Mouse (Mus musculus): ENCODE results near the gene Galnt7.
"Not testable (repeated sequence)": the region's sequence is repeated elsewhere in the genome, so short reads cannot be mapped to it uniquely, and the experiment has no call there.

Gene Galnt7

GRCm38 (mm10) chr8:57533106-57533505 is 119.7 kb downstream of the Galnt7 start:
- DNase-seq = no peak

GRCm38 (mm10) chr8:57532223-57532622 is 120.6 kb downstream of the Galnt7 start:
- DNase-seq = no peak

GRCm38 (mm10) chr8:57530666-57531349 is 122.0 kb downstream of the Galnt7 start:
- DNase-seq = peak; percentile 36 to 51

GRCm38 (mm10) chr8:57530238-57530637 is 122.6 kb downstream of the Galnt7 start:
- no peak for DNase-seq

- DNase-seq = no peak
Measured at GRCm38 (mm10) chr8:57528036-57528435, 124.8 kb downstream of the Galnt7 start.

GRCm38 (mm10) chr8:57520186-57520786 is 132.5 kb downstream of the Galnt7 start:
- DNase-seq = no peak

- no peak for DNase-seq
Measured at GRCm38 (mm10) chr8:57517723-57518122, 135.1 kb downstream of the Galnt7 start.

GRCm38 (mm10) chr8:57516685-57517084 is 136.1 kb downstream of the Galnt7 start:
- not testable (repeated sequence) for DNase-seq

GRCm38 (mm10) chr8:57513178-57513661 is 139.6 kb downstream of the Galnt7 start:
- DNase-seq = not testable (repeated sequence)

GRCm38 (mm10) chr8:57512141-57513056 is 140.4 kb downstream of the Galnt7 start:
- DNase-seq = peak; percentile 37 to 41

GRCm38 (mm10) chr8:57511316-57512118 is 141.3 kb downstream of the Galnt7 start, which contains the start of gene Hmgb2:
Gene Hmgb2 (plus strand): TSS chr8:57511907.
- DNase-seq = peak; percentile 99 to 100

GRCm38 (mm10) chr8:57510791-57511315 is 142.0 kb downstream of the Galnt7 start:
- DNase-seq = no peak

- no peak for DNase-seq
Measured at GRCm38 (mm10) chr8:57508657-57509056, 144.2 kb downstream of the Galnt7 start.

- no peak for DNase-seq
Measured at GRCm38 (mm10) chr8:57507556-57508063, 145.2 kb downstream of the Galnt7 start.

GRCm38 (mm10) chr8:57505500-57505899 is 147.3 kb downstream of the Galnt7 start:
- DNase-seq = not testable (repeated sequence)

- peak; percentile 47 to 55 for DNase-seq
Measured at GRCm38 (mm10) chr8:57503641-57504040, 149.2 kb downstream of the Galnt7 start.

- no peak for DNase-seq
Measured at GRCm38 (mm10) chr8:57498847-57499511, 153.9 kb downstream of the Galnt7 start.

- no peak for DNase-seq
Measured at GRCm38 (mm10) chr8:57498494-57498846, 154.4 kb downstream of the Galnt7 start.

- no peak for DNase-seq
Measured at GRCm38 (mm10) chr8:57491873-57492272, 161.0 kb downstream of the Galnt7 start.

GRCm38 (mm10) chr8:57489896-57490295 is 162.9 kb downstream of the Galnt7 start:
- DNase-seq = no peak

GRCm38 (mm10) chr8:57489366-57489765 is 163.5 kb downstream of the Galnt7 start:
- DNase-seq = no peak

All from thymus, adult 18-20 months (tissue).